14 mouse cellular contexts compared by ENCODE assay signal in genomic region chr14:36892762-36893358, GRCm38 (mm10).
A peak's percentile ranks its signal among the peaks of the same experiment; 100 is the strongest.
DNase-seq lines count a peak whose midpoint lies in the region; ATAC-seq lines count a peak whose summit lies in the region.
"Had no signal": no experiment of that assay in that cellular context is flagged by ENCODE, and none has a peak within 500 bp of the region (broad histone marks: within the 10 kb centered on the region; RNA-seq: fewer than 3 reads in every experiment).

No protein-coding gene starts in this region.

- H3K4me1 ChIP-seq in intestine, embryonic 16.5 days (ENCODE audit: control insufficient read depth, insufficient read depth, low read length), result peaks cover 5% of the 10 kb centered on the region
- H3K4me1 ChIP-seq: hindbrain, embryonic 10.5 days had no signal

- H3K27ac ChIP-seq in intestine, embryonic 16.5 days (ENCODE audit: low read length), result no peak overlapping the region
- H3K27ac ChIP-seq: hindbrain, embryonic 10.5 days; limb, embryonic 13.5 days; macrophage had no signal

- no peaks in the 10 kb centered on the region for H3K36me3 ChIP-seq in intestine, embryonic 16.5 days (ENCODE audit: control insufficient read depth, insufficient read depth, low read length)
- H3K36me3 ChIP-seq: limb, embryonic 13.5 days had no signal

- WGBS in intestine, embryonic 16.5 days, result 65% methylated on average over 2 of the region's 2 CpGs

- no peaks in the 10 kb centered on the region for H3K9me3 ChIP-seq in intestine, embryonic 16.5 days (ENCODE audit: control insufficient read depth, low read length)
- H3K9me3 ChIP-seq: hindbrain, embryonic 10.5 days; limb, embryonic 13.5 days had no signal

- H3K4me2 ChIP-seq in intestine, embryonic 16.5 days (ENCODE audit: low read depth, low read length), result no peak overlapping the region
- H3K4me2 ChIP-seq: limb, embryonic 13.5 days had no signal

- intact Hi-C loops in heart, postnatal 14 days (cut with DNase I), result no loop called here

- no peaks in the 10 kb centered on the region for H3K27me3 ChIP-seq in intestine, embryonic 16.5 days (replicated peaks; ENCODE audit: control insufficient read depth, insufficient read depth, low read length)
- H3K27me3 ChIP-seq: limb, embryonic 13.5 days had no signal

- DNase-seq in adrenal gland, adult (ENCODE audit: inconsistent age in 2 of 2, low spot score in 1 of 2), result peak; percentile 32 to 73
- no peak for DNase-seq in adrenal gland, postnatal 25 days
- DNase-seq in R1 (ENCODE audit: low read depth, low spot score), result peak; percentile 79
- DNase-seq in kidney, postnatal 4 days, result peak; percentile 34 to 61
- DNase-seq in right cerebral cortex, adult 2 months (ENCODE audit: low spot score in 2 of 2), result no peak
- DNase-seq in heart, postnatal 14 days, result no peak
- no peak for DNase-seq in heart, adult 8-10 months (ENCODE audit: low spot score)
- DNase-seq: cerebellum, adult 11 months; gastrocnemius, postnatal 25 days; layer of hippocampus, adult 9-11 months had no signal

- H3K9ac ChIP-seq in intestine, embryonic 16.5 days (ENCODE audit: low read depth, low read length), result no peak overlapping the region
- H3K9ac ChIP-seq: limb, embryonic 13.5 days had no signal

- ATAC-seq in intestine, embryonic 16.5 days, result peak; percentile 78

- H3K4me3 ChIP-seq in intestine, embryonic 16.5 days (ENCODE audit: low read length), result no peak overlapping the region
- H3K4me3 ChIP-seq: hindbrain, embryonic 10.5 days; limb, embryonic 13.5 days had no signal

Comparison
In these comparisons a context has a peak if more than half of its experiments do, and no peak if none do; other contexts are left out.
1. DNase-seq: peak in adrenal gland, adult (2 of 2), R1 (single experiment) and kidney, postnatal 4 days (2 of 2); none in adrenal gland, postnatal 25 days (single experiment), right cerebral cortex, adult 2 months (0 of 2), heart, postnatal 14 days (0 of 2) and heart, adult 8-10 months (single experiment).